Mouse (Mus musculus) heart, adult 10 weeks (tissue): ENCODE data around the gene Stx6. TPM values are rescaled to one million over a fixed set of nuclear protein-coding genes. Genes with fewer than 3 reads are reported as not detected.

Source experiments
- polyA plus RNA-seq: library from polyadenylated mRNA; stranded (reverse); fragments of 350-450 nt; fragmentation: Illumina TruSeq; extraction: RNeasy Lipid Tissue Mini Kit (QIAGEN cat#74804); gene quantifications from one replicate; pipeline ENCODE4 v1.2.3, GENCODE M21; 2014; ENCODE audit warnings: low read depth, low replicate concordance

Stx6 gene
- 16.8 TPM for polyA plus RNA-seq

DNA sequence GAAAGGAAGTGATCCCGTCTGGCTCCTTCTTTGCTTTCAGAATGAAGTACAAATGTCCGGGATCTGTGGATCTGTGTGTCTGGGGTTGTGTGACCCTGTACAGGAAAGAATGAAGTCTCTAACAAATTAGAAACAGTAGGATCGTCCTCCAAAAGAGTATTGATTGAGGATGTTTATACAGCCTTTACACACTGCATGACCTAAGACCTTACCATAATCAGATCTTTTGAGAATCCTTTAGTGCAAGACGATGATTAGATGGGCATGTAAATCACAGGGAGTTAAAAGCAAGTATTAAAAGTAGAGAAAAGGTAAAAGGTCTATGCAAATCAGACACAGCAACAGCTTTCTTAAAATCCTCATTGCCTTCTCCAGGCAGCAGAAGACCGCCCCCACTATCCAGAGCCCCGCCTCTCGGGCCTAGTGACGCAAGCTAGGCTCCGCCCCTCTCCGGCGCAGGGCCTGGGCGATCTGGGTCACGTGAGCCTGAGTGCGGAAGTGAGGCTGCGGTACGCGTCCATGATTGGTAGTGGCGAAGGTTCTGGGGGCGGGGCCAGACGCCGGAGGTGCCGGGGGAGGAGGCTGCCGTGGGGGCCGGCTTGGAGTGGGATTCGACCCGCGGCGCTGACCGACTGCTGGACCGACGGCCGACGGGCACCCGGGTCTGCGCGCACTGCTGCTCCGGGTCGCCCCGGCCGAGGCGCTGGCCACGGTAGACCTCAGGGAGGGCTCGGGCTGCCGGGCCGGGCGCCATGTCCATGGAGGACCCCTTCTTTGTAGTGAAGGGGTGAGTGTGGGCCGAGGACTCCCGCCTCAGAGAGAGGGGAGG, at the start of gene Stx6:
TSS of gene Stx6 (plus strand) at position 575 of the 829 bp plus-strand sequence.

DNA sequence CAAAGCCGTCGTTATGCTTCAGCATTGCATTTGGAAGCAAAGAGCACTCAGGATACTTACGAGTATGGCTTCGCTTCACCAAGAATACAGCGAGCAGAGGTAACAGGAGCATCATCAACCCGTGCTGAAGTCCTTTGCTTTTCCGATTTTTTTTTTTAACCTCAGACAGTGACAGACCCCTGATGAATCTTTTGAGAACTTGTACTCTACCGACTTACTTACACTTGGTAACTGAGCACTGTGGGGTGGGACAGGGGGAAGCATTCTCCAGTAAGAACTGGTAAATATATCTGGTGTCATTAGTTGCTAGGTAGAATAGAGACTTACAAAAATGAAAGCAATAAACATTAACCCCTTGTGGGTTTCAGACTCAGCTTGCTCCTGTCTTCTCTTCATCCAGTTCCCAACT, 11.9 kb upstream of the Stx6 start, which contains the start of gene Mr1:
TSS of gene Mr1 (minus strand) at position 243 of the 409 bp plus-strand sequence.

DNA sequence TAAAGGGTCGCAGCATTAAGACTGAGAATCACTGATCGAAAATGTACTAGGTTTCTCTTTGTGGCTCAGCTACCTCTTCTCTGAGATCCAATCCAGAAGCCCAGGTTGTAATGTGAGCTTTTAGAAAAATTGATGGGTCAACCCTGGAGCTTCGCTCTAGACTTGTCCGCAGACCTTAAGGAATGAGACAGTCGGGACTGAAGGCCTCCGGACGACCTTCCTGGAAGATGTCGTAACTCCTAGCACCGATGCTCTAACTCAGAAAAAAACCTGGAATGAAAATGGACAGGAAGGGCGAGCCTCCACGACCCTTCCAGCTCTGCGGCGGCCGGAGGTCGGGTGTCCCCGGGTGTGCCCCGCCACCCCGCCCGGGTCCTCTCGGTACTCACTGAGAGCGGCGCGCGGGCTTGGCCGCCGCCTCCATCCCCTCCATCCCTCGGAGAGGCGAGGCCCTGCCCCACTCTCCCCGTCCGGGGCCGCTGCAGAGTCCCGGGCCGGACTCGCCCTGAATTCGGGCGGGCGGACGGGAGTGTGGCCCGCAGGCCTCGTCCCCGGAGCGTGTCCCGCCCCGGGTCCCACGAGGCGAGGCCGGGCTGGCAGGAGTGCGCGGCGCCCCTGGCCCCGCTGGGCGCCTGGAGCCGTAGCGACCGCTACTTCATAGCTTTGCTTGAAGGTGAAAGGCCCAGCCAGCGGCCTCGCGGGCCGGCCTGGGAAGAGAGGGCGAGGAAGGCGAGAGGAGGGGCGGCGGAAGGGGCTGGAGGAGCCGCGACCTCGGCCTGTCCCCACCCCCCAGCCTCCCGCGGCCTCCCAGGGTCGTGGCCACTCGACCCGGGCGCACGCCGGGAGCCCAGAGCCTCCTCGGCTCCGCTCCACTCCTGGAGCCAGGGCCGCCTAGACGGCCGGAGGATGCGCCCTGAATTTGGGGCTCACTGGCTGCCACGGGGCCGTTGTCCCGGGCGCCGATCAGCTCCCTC, 85.6 kb downstream of the Stx6 start, which contains the start of gene BC034090:
TSS of gene BC034090 (minus strand) at position 648 of the 974 bp plus-strand sequence.

Other genes starting within 250 kb of the Stx6 start
- gene Ier5, start 59.1 kb upstream of the Stx6 start, polyA plus RNA-seq, result 12.8 TPM
- gene Mr1, start 11.9 kb upstream of the Stx6 start, polyA plus RNA-seq, result 15.4 TPM
- 43.8 TPM for gene BC034090, start 85.7 kb downstream of the Stx6 start, polyA plus RNA-seq